Mouse (Mus musculus) kidney, postnatal 0 days (tissue): ENCODE data around the gene Sohlh1. TPM values are rescaled to one million over a fixed set of nuclear protein-coding genes. Genes with fewer than 3 reads are reported as not detected.

ENCODE experiments used
- ATAC-seq: fragments of 200-750 bp; cut with Nextera tagmentation; replicated peaks from 2 replicates; pipeline ENCODE4 v1.8.0; 2017; ENCODE audit warnings: low read depth, moderate number of reproducible peaks, moderate TSS enrichment, moderate library complexity; ENCODE audit not compliant: low FRiP score
- DNase-seq: peaks from one replicate; pipeline ENCODE4 v3.0.0-alpha.2; 2016; ENCODE audit warnings: low spot score
- H3K27ac ChIP-seq: fragments of 300-500 bp; sonication (generic); 2 replicates; pipeline ENCODE4 v1.5.1; 2014; ENCODE audit warnings: mild to moderate bottlenecking
- H3K27me3 ChIP-seq: fragments of 300-500 bp; sonication (generic); 2 replicates; pipeline ENCODE4 v1.6.1; 2014; ENCODE audit warnings: low read length, mixed read lengths; ENCODE audit not compliant: insufficient read depth
- H3K36me3 ChIP-seq: fragments of 300-500 bp; sonication (generic); 2 replicates; pipeline ENCODE4 v1.6.1; 2014; ENCODE audit warnings: low read length, mixed read lengths; ENCODE audit not compliant: insufficient read depth
- H3K4me1 ChIP-seq: fragments of 300-500 bp; sonication (generic); replicated peaks from 2 replicates; pipeline ENCODE4 v1.6.1; 2014; ENCODE audit warnings: antibody characterized with exemption, low read length, mixed read lengths; ENCODE audit not compliant: insufficient read depth
- H3K4me2 ChIP-seq: fragments of 300-500 bp; sonication (generic); 2 replicates; pipeline ENCODE4 v1.6.1; 2014; ENCODE audit warnings: mild to moderate bottlenecking, low read length, moderate library complexity, mixed read lengths
- H3K4me3 ChIP-seq: fragments of 300-500 bp; sonication (generic); replicated peaks from 2 replicates; pipeline ENCODE4 v1.5.1; 2014; ENCODE audit warnings: low read depth, low read length
- H3K9ac ChIP-seq: fragments of 300-500 bp; sonication (generic); 2 replicates; pipeline ENCODE4 v1.6.1; 2014; ENCODE audit warnings: low read depth, low read length
- H3K9me3 ChIP-seq: fragments of 300-500 bp; sonication (generic); replicated peaks from 2 replicates; pipeline ENCODE4 v1.6.1; 2016; ENCODE audit warnings: low read length, inconsistent platforms, mixed read lengths
- CTCF ChIP-seq: IDR thresholded peaks from 2 replicates; pipeline ENCODE4 v1.5.1; 2016; ENCODE audit warnings: antibody characterized with exemption, low read depth, mild to moderate bottlenecking, moderate library complexity
- WGBS: fragments of 180-500 bp; shearing (Covaris S2); extraction: QIAGEN DNeasy Blood & Tissue Kit; methylation state at CpG from one replicate; pipeline ENCODE4 v1.1.7; 2014; 5-methylcytosine and 5-hydroxymethylcytosine counted together
- polyA plus RNA-seq: library from polyadenylated mRNA; unstranded; fragments of >200 nt; fragmentation: Nextera tagmentation; extraction: Ambion mirVana; gene quantifications from 2 replicates; pipeline ENCODE4 v1.2.1, GENCODE M21; 2015

Gene Sohlh1
- polyA plus RNA-seq, 1 experiment from 2014 or later: not detected

DNA sequence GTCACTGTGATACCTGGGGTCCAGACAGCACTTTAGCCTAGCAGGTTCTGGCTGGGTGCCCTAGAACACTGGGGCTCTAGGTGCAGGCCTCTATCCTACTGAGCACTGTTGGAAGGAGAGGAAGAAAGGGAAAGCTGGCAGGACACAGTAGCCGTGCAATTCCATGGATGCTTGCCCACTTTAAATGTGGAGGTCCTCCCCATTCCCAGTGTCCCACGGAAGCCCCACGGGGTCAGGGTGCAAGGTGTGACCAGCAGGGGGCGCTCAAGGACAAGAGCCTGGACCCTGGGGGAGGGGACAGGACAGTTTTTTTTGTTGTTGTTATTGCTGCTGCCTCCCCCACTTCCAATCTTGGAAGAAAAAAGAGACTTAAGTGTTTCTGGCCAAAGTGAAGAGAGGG lies 3.3 kb upstream of the Sohlh1 start:
- Histone ChIP-seq H3K9me3 (no peaks in the 10 kb centered on the region), H3K4me3 (no peak overlapping the region), H3K27ac (no peak overlapping the region), H3K27me3 (no peaks in the 10 kb centered on the region), H3K9ac (no peak overlapping the region), H3K4me1 (no peaks in the 10 kb centered on the region), H3K4me2 (no peak overlapping the region), H3K36me3 (no peaks in the 10 kb centered on the region)
- DNase-seq (peak; percentile 32), ATAC-seq (no peak)
- 16% methylated on average over 4 of the region's 4 CpGs for WGBS
- peak; percentile 72 for TF ChIP-seq CTCF

DNA sequence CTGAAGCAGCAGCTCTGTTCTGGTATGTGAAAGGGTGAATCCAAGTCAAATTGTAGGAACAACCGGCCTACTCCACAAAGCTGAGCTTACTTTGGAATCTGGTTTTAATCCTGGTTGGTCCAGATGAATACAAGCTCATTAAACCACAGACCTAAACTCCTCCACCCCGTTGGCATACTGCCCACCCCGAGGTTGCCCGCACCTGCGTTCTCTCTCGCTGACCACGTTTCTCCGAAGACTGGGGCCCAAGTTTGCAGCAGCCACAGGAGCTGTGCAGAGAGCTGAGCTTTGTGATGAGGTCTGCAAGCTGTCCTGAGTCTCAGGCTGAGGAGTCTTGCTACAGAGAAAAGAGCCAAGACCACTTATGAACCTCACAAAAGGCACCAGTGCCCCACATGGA lies 532 bp downstream of the Sohlh1 start:
- TF ChIP-seq CTCF: no peak
- no peak for ATAC-seq
- no peak overlapping the region for H3K27ac ChIP-seq
- H3K36me3 ChIP-seq: no peaks in the 10 kb centered on the region
- 69% methylated on average over 8 of the region's 8 CpGs for WGBS
- no peaks in the 10 kb centered on the region for H3K9me3 ChIP-seq
- H3K9ac ChIP-seq: no peak overlapping the region
- H3K4me2 ChIP-seq: no peak overlapping the region
- H3K27me3 ChIP-seq: no peaks in the 10 kb centered on the region
- no peak for DNase-seq
- no peaks in the 10 kb centered on the region for H3K4me1 ChIP-seq
- no peak overlapping the region for H3K4me3 ChIP-seq

DNA sequence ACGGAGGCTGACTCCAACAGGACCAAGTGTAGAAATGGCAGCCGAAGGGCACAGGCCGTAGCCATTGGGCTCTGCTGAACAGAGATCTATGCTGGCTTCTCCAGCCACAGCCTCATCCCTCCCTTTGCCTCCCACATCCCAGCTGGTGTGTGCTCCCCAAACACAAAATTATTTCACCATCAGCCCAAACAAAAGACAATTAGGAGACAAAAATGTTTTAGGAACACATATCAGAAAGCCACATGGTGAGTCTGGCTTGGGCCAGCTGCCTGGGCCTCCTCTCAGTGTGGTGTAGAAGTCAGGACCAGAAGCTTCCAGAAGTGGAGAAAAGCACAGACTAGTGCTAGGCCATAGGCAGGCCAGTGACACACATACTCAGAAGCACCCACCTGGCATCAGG lies 3.0 kb downstream of the Sohlh1 start:
- Histone ChIP-seq H3K27me3 (no peaks in the 10 kb centered on the region), H3K4me2 (no peak overlapping the region), H3K9ac (no peak overlapping the region), H3K27ac (no peak overlapping the region), H3K4me3 (no peak overlapping the region), H3K4me1 (no peaks in the 10 kb centered on the region), H3K36me3 (no peaks in the 10 kb centered on the region), H3K9me3 (no peaks in the 10 kb centered on the region)
- ATAC-seq (no peak), DNase-seq (no peak)
- WGBS: 85% methylated on average over 3 of the region's 3 CpGs
- no peak for TF ChIP-seq CTCF

DNA sequence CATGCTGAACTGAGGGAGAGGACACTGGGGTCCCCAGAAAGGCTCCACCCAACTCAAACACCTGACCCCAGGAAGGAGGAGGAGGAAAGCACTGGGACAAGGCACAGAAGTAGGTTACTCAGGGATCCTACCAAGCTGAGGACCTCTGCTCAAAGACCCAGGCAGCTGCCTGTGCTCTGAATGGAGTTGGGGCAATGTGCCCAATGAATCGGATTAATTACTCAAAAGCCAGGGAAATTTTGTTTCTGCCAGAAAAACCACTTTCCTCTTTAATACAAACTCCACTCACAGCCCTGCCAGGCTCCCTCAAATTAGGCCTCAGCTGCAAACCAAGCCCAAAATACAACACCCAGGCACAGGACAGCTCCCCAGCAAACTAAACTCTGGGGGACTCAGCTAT lies 4.3 kb downstream of the Sohlh1 start:
- DNase-seq: no peak
- Histone ChIP-seq H3K4me1 (no peaks in the 10 kb centered on the region), H3K27me3 (no peaks in the 10 kb centered on the region), H3K4me3 (no peak overlapping the region), H3K27ac (no peak overlapping the region), H3K9me3 (no peaks in the 10 kb centered on the region), H3K9ac (no peak overlapping the region), H3K4me2 (no peak overlapping the region), H3K36me3 (no peaks in the 10 kb centered on the region)
- no peak for TF ChIP-seq CTCF
- no peak for ATAC-seq
- 91% methylated on average over 1 of the region's 1 CpGs for WGBS

DNA sequence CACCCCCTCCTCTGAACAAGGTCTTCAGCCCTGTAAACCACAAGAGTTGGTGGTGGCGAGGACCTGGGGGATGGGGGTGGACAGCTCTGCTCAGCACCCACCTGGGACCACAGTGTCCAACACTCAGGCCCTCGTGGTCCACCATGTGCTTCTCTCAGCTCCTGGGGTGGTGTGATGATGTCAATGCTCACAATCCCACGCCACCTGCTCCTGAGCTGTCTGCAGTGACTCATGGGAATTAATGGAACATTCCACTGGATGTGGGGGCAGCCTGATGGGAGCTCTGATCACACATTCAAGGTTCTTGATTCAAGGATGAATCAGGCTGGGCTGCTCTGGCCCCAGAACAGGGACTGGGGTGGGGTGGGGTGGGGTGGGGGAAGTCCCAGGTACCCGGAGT lies 4.9 kb downstream of the Sohlh1 start:
- H3K4me3 ChIP-seq: no peak overlapping the region
- TF ChIP-seq CTCF: no peak
- WGBS: 66% methylated on average over 4 of the region's 4 CpGs
- no peaks in the 10 kb centered on the region for H3K27me3 ChIP-seq
- no peaks in the 10 kb centered on the region for H3K4me1 ChIP-seq
- H3K4me2 ChIP-seq: no peak overlapping the region
- ATAC-seq (no peak), DNase-seq (no peak)
- H3K9ac ChIP-seq: no peak overlapping the region
- H3K9me3 ChIP-seq: no peaks in the 10 kb centered on the region
- no peak overlapping the region for H3K27ac ChIP-seq
- H3K36me3 ChIP-seq: no peaks in the 10 kb centered on the region

DNA sequence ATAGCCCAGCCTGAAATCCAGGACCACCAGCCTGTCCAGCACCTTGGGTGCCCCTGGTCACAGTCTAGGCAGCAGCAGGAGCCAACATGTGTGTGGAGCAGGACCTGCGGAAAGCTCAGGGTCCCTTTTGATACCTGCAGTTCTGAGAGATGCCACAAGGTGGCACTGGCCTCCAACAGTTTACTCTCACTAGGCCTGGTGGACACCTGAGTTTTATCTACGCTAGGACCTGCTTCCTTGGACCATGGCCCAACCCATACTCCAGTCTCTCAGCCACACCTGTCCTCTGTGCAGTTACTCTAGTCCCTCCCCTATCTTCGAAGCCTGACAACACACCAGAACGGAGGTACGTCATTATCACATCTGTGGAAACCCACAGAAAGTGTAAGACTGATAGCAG lies 10.8 kb downstream of the Sohlh1 start:
- ATAC-seq (peak; percentile 66), DNase-seq (peak; percentile 71)
- TF ChIP-seq CTCF: peak; percentile 95
- Histone ChIP-seq H3K27me3 (no peaks in the 10 kb centered on the region), H3K9ac (no peak overlapping the region), H3K4me2 (no peak overlapping the region), H3K36me3 (no peaks in the 10 kb centered on the region), H3K4me3 (no peak overlapping the region), H3K27ac (no peak overlapping the region), H3K9me3 (no peaks in the 10 kb centered on the region), H3K4me1 (no peaks in the 10 kb centered on the region)
- 44% methylated on average over 5 of the region's 5 CpGs for WGBS

DNA sequence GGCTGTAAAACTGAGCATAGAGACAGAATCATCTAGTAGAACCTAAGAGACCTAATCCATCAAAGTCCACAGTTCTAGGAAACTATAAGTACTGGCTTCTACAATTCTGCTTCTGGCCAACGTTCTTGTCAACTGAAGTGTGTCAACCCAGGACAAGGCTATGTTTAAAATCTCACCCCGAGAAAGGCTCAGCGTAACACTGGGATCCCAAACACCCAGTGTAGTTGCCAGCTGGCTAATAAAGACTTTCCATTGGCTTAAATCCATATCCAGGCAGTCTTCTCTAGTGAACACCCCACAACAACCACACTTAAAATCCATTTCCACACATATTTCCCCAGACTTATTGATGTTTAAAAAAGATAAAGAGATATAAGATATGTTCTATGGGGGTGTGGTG lies 16.3 kb downstream of the Sohlh1 start:
- ATAC-seq (no peak), DNase-seq (no peak)
- Histone ChIP-seq H3K4me3 (no peak overlapping the region), H3K36me3 (no peaks in the 10 kb centered on the region), H3K4me2 (no peak overlapping the region), H3K27me3 (no peaks in the 10 kb centered on the region), H3K9ac (no peak overlapping the region), H3K9me3 (no peaks in the 10 kb centered on the region), H3K4me1 (no peaks in the 10 kb centered on the region), H3K27ac (no peak overlapping the region)
- WGBS: 80% methylated on average over 3 of the region's 3 CpGs
- TF ChIP-seq CTCF: no peak
